Mouse (Mus musculus): ENCODE data around the gene Apba3.

The Apba3 gene

GRCm38 (mm10) chr10:81306837-81307682 is 40.3 kb downstream of the Apba3 start:
- DNase-seq (ENCODE audit: low read depth): no peak

DNA sequence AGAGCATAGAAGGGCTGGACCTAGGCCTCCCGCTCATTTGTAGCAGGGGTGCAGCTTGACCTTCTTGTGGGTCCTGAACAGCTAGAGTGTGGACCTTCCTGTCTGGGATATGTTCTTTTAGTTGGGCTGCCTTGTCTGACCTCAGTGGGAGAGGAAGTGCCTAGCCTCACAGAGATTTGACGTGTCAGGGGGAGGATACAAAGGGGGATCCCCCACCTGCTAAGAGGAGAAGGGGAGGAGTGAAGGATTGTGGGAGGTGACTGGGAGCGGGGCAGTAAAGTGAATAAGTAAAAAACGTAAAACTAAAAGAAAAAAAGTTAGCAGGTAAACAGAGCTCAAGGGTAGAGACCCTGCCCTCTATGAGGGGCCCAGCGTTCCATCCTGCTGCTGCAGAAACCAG is 42.8 kb downstream of the Apba3 start:
- no peak for DNase-seq (ENCODE audit: low read depth)

DNA sequence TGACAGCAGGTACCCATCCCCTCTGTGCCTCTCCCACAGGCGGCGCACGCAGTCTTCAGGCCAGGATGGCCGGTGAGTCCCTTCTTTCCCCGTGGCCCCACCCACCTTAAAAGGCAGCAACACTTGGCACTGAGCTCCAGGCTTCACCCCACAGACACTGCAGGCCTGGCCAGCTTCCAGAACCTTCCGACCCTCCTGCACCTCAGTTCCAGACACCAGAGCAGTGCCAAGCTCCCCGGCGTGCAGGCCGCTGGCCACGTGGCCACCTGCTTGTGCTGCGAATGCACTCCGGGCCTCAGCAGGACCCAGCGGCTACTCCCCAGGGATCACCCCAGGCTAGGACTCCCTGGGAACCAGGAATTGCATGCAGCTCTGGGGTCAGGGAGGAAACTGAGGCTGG is 46.8 kb downstream of the Apba3 start:
- DNase-seq (ENCODE audit: low read depth): no peak

- DNase-seq (ENCODE audit: low read depth): no peak
These were observed 47.4 kb downstream of the Apba3 start for GRCm38 (mm10) chr10:81314201-81314600.

- no peak for DNase-seq (ENCODE audit: low read depth)
These were observed 48.8 kb downstream of the Apba3 start for GRCm38 (mm10) chr10:81315587-81315986.

DNA sequence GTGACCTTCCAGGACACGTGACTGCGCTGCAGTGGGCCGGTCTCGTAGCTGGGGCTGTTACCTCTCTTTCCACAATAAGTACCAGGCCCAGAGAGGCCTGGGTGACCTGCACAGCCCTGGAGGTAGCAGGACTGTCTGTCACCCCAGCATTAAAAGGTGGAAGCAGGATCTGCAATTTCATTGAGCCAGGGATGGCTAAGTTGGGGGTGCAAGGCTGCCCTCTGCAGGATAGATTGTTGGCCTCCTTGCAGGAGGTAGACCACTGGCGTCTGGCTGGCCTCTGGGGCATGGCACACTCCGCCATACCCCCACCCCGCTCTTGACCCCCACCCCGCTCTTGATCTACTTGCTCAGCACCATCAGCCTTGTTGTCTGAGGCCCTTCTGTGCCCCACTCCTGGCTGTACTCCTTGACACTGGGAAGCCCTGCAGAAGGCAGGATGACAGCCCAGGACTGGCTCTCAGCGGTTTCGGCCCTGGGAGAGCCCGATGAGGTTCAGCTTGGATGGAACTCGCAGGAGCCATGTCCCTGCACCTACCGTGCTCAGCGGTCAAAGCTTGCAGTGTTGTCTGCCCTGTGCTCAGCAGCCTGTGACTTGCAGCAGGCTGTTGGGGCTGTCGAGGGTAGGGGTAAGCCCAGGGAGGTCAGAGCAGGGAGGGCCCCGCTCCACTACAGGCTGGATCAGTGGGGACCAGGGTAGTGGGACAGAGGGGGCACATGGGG is 49.7 kb downstream of the Apba3 start:
- no peak for DNase-seq (ENCODE audit: low read depth)

GRCm38 (mm10) chr10:81317273-81317672 is 50.5 kb downstream of the Apba3 start:
- peak; percentile 47 for DNase-seq (ENCODE audit: low read depth)

DNA sequence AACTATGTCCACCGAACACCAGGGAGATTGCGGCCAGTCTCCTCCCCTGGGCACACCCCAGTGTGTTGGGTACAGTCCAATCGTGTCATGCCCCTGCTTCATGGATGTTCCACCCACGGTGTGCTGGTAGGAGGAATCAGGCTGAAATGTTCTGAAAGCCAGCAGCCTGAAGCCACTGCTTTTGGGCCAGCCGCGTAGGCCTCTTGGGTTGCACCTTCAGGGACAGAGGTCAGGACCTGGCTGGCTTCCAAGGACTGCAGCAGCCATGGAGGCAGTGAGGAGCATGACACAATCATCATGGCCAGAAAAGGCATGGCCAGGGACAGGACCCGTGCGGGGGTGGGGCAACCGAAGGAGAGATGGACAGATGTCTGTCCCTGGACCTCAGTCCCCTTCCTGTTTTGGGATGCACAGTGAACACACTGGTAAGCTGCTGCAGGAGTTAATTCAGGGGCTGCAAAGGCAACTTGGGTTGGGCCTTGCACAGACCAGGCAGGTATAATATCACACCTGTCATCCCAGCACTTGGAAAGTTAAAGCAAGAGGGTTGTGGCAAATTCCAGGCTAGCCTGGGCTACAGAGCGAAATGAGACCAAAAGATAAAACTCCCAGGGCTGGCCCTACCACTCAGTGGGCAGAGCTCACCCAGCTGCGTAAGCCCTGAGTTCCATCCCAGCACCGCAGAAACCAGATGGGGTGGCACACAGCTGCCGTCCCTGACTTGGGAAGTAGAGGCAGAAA is 52.0 kb downstream of the Apba3 start:
- no peak for DNase-seq (ENCODE audit: low read depth)

DNA sequence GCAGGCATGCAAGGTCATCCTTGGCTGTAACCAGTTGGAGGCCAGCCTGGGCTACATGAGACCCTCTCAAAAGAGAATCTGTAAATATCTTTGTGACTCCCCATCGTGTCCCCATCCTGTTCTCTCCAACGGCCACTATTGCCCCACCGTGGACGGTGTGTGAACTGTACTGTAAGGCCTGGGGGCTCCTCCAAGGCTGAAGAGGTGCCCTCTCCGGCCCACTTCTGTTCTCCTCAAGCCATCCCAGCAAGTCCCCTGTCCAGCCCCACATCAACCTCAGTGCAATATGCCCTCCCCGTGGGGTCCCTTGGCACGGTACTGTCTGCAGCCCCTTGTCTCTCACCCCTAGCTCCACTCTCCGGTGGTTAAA is 52.6 kb downstream of the Apba3 start:
- no peak for DNase-seq (ENCODE audit: low read depth)

DNA sequence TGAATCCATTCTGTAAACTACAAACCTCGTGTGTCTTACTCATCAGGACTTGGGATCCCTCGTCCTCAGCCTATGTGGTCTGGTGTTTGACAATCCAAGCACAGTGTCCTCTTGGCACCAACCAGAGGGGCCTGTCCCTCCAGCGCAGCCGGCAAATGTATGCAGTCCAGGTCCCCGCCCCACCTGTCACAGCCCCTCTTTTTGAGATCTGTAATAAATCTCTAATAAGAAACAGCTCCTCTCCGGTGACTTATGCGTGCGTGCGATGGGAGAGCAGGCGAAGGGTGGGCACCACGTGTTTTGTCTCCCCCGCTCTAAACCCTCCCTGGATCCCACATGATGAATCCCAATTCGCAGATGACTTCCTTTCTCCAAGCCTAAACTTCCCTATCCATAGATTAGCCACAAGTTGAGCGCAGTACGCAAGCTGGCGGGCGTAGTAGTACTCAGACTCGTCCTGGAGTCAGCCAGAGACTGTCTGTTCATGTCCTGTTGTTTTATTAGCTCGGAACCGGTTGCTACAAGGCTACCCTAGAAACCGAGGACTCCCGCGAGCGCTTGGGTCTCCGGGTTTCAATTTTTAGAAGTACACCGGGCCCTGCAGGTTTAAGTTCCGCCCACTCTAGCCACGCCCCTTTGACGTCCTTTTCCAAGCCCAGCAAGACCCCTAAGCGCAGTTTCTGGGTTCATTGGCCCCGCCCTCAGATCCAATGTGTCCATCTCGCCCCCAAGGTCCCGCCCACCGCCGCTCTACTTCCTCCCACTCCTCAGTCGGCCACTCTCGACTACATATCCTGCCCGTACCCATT is 53.2 kb downstream of the Apba3 start:
- no peak for DNase-seq (ENCODE audit: low read depth)

- peak; percentile 100 for DNase-seq (ENCODE audit: low read depth)
These were observed 54.0 kb downstream of the Apba3 start, which contains the start of gene Cactin for GRCm38 (mm10) chr10:81320550-81321347. Gene Cactin (plus strand): TSS chr10:81321103.

DNA sequence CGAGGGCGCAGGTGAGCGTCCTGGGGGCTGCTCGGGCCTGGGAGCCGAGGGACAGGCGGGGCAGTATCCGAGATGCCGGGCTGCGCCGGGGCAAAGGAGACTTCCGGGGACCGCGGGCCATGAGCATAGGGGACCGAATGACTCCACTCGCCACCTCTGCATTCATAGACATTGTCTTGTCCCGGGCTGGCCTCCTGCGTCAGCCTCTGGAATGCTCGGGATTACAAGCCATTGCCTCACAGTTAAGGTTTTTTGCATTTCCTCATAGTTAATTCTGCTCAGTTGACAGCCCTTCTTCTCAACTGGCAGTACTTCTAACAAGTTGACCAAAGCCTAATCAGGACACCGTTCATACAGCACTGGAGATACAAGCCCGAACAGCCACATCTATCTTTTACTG is 54.7 kb downstream of the Apba3 start:
- DNase-seq (ENCODE audit: low read depth): no peak

DNA sequence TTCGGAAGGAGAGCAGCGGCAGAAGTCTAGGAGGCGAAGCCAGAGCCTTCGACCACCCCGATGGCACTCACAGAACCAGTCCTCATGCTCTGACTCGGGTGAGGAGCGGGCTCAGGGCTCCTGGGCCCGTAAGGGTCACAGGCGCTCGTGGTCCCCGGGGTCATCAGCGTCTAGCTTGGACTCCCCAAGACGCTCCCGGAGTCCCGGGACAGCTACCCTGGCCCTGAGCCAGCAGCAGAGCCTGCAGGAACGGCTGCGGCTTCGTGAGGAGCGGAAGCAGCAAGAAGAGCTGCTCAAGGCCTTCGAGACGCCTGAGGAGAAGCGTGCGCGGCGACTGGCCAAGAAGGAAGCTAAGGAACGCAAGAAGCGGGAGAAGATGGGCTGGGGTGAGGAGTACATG is 55.7 kb downstream of the Apba3 start:
- no peak for DNase-seq (ENCODE audit: low read depth)
